Mouse (Mus musculus): ENCODE results near the gene Glod4.
"Not testable (repeated sequence)": the region's sequence is repeated elsewhere in the genome, so short reads cannot be mapped to it uniquely, and the experiment has no call there.

GRCm38 (mm10) chr11:76211595-76211994 lies 31.9 kb downstream of the Glod4 start:
- TF ChIP-seq POLR2A (IDR thresholded peaks at IDR 0.05; ENCODE audit: insufficient read length, low read depth); SRF (IDR thresholded peaks at IDR 0.05; ENCODE audit: control insufficient read depth, insufficient read length, low read depth); E2F4 (IDR thresholded peaks at IDR 0.05; ENCODE audit: insufficient read depth); MYOD1 (IDR thresholded peaks at IDR 0.05; ENCODE audit: control insufficient read depth in 1 of 3, insufficient read length in 2 of 3, low read depth in 2 of 3): not testable (repeated sequence)

All from myocyte (in vitro differentiated cells).